ENCODE assay signal across 24 mouse cellular contexts in genomic region chr8:119505488-119505887, GRCm38 (mm10). TPM values are rescaled to one million over a fixed set of nuclear protein-coding genes. Genes with fewer than 3 reads are reported as not detected.
A peak's percentile ranks its signal among the peaks of the same experiment; 100 is the strongest.
DNase-seq lines count a peak whose midpoint lies in the region; ATAC-seq and TF ChIP-seq lines count a peak whose summit lies in the region.
"Had no signal": no experiment of that assay in that cellular context is flagged by ENCODE, and none has a peak within 500 bp of the region (broad histone marks: within the 10 kb centered on the region; RNA-seq: fewer than 3 reads in every experiment).

No protein-coding gene starts in this region.

- 0 out of 2 replicates have a peak, but pooled peaks have one; percentile 16 for ATAC-seq in megakaryocyte-erythroid progenitor cell, adult 5-6 weeks (replicated peaks; ENCODE audit: low FRiP score, low TSS enrichment, poor library complexity, severe bottlenecking)
- ATAC-seq: activated CD4-positive, CD25-positive, alpha-beta regulatory T cell, adult 4 months; hindbrain, embryonic 16.5 days; intestine, postnatal 0 days had no signal

- DNase-seq in layer of hippocampus, adult 2 months (ENCODE audit: low spot score in 2 of 2), result no peak
- DNase-seq in layer of hippocampus, adult 9-11 months, result no peak
- peak; percentile 40 for DNase-seq in brain, adult 2 months (ENCODE audit: low read depth, low spot score)
- DNase-seq in natural killer cell, adult 2 months (ENCODE audit: low spot score in 2 of 2), result peak; percentile 20 to 24
- no peak for DNase-seq in cerebellum, postnatal 14 days
- DNase-seq in embryo, embryonic 11 days, result no peak
- DNase-seq: adrenal gland, postnatal 14 days; cerebellum, adult 18-20 months; heart, postnatal 14 days; thymus, adult 18-20 months; thymus, postnatal 4 days had no signal

- peak overlapping the region; percentile 41; the same call in 1 of the 2 replicates for H3K27ac ChIP-seq in layer of hippocampus, adult 2 months
- H3K27ac ChIP-seq: limb, embryonic 13.5 days; liver, embryonic 14.5 days; lung, embryonic 15.5 days; macrophage; neural tube, embryonic 13.5 days had no signal

- no peak for TF ChIP-seq CTCF in layer of hippocampus, adult 2 months (conservative IDR thresholded peaks at IDR 0.05)

- no peak overlapping the region for H3K4me3 ChIP-seq in layer of hippocampus, adult 2 months
- H3K4me3 ChIP-seq: erythroblast, embryonic 14.5 days; heart, embryonic 12.5 days; limb, embryonic 13.5 days; lung, embryonic 15.5 days; neural tube, embryonic 13.5 days had no signal

RNA-seq across cellular contexts. Expression of gene Slc38a8, which starts 4.0 kb away (rescaled TPM):
- under 1 TPM in 1 of 2 experiments, not detected in 1; 0.41 TPM for total RNA-seq in layer of hippocampus, adult 2 months (2021)
- not detected in 2 replicates for total RNA-seq in megakaryocyte-erythroid progenitor cell, adult 5-6 weeks (2014; fragmentation: Nextera tagmentation)
- total RNA-seq in megakaryocyte-erythroid progenitor cell, adult 5-6 weeks (2017), result 0.38 TPM in 1 of 2 replicates, not detected in the other
- total RNA-seq: adrenal gland, postnatal 14 days; gastrocnemius, adult 8-10 months; granulocyte monocyte progenitor cell, adult 5-6 weeks; heart, postnatal 14 days had no signal

RNA-seq across cellular contexts. Expression of gene Mbtps1, which starts 53.0 kb away (rescaled TPM):
- 10 to 100 TPM; 74.4 to 77.8 TPM for total RNA-seq in layer of hippocampus, adult 2 months (2021)
- total RNA-seq in megakaryocyte-erythroid progenitor cell, adult 5-6 weeks (2014; fragmentation: Nextera tagmentation), result 58.2 and 97.1 TPM in 2 replicates
- 35.4 and 36.7 TPM in 2 replicates for total RNA-seq in megakaryocyte-erythroid progenitor cell, adult 5-6 weeks (2017)

RNA-seq across cellular contexts. Expression of gene Necab2, which starts 59.0 kb away (rescaled TPM):
- 100 to 1,000 TPM in 1 of 2 experiments, 10 to 100 TPM in 1; 99.0 to 104 TPM for total RNA-seq in layer of hippocampus, adult 2 months (2021)
- total RNA-seq in megakaryocyte-erythroid progenitor cell, adult 5-6 weeks (2014; fragmentation: Nextera tagmentation), result not detected in 2 replicates
- total RNA-seq in megakaryocyte-erythroid progenitor cell, adult 5-6 weeks (2017), result not detected in 2 replicates
- total RNA-seq: granulocyte monocyte progenitor cell, adult 5-6 weeks; heart, postnatal 14 days had no signal

Comparison
In these comparisons a context has a peak if more than half of its experiments do, and no peak if none do; other contexts are left out.
1. DNase-seq: peak in brain, adult 2 months (single experiment) and natural killer cell, adult 2 months (2 of 2); none in layer of hippocampus, adult 2 months (0 of 2), layer of hippocampus, adult 9-11 months (single experiment), cerebellum, postnatal 14 days (0 of 2) and embryo, embryonic 11 days (single experiment).
2. RNA of gene Necab2, which starts 59.0 kb away (total RNA-seq): 99.0 to 104 TPM in layer of hippocampus, adult 2 months; not detected in megakaryocyte-erythroid progenitor cell, adult 5-6 weeks; every median in the first group is over 10 times any median in the second.